Mouse (Mus musculus) pancreas, adult 10 weeks (tissue): ENCODE data around the gene Gm20814. TPM values are rescaled to one million over a fixed set of nuclear protein-coding genes. Genes with fewer than 3 reads are reported as not detected.

Source experiments
- polyA plus RNA-seq: library from polyadenylated mRNA; stranded (reverse); fragments of 350-450 nt; fragmentation: Illumina TruSeq; extraction: RNeasy Lipid Tissue Mini Kit (QIAGEN cat#74804); gene quantifications from one replicate; pipeline ENCODE4 v1.2.3, GENCODE M21; 2015; ENCODE audit warnings: low read depth, low replicate concordance; ENCODE audit not compliant: insufficient read depth

Gene Gm20814
- polyA plus RNA-seq: not detected

GRCm38 (mm10) chrY:75195556-75195955, at the start of gene Gm20814:
Gene Gm20814, plus strand, starts transcription at chrY:75195856.

